Mouse (Mus musculus): ENCODE measurements at regions not wholly inside any gene's neighbourhood (a gene's known extent, or its start where the extent isn't known, plus 50 kb on each side); places are given as distances from the start of the nearest gene placed in this dataset.

DNA sequence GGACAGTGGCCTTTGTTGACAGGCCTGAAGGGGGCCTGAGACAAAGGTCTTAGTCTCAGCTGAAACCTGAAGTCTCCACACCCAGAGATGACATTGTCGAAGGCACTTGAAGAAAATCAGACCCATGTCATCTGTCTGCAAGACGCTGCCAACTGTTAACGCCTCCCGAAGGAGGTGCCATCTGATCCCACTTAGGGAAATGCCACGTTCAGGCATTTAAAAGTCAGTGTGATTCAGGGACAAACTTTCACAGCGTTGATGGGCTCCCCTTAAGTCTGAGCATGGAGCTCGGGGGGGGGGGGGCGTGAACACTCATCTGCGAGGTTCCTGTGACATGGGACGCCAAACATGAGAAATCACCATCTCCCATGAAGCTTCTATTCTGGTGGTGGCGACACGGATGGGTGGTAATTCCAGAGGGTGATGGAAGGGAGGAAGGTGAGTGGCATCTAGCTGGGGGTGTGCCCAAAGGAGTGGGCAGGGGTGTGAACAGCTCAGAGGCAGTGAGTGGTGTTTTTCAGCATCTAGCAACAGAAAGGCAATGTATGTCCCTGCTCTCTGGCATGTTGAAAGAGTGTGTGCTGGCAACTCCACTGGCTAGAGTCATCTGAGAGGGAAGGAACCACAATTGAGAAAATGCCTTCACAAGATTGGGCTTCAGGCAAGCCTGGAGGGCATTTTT, 102.9 kb downstream of the Matn1 start:
- H3K36me3 ChIP-seq (ENCODE audit: control insufficient read depth, insufficient read depth, low read length), result no peaks in the 10 kb centered on the region
- no peaks in the 10 kb centered on the region for H3K4me1 ChIP-seq (ENCODE audit: control insufficient read depth, insufficient read depth, low read length)
- no peak overlapping the region for H3K27ac ChIP-seq (ENCODE audit: low read length)
- H3K27me3 ChIP-seq (ENCODE audit: control insufficient read depth, insufficient read depth, low read length), result no peaks in the 10 kb centered on the region
- 39% methylated on average over 12 of the region's 12 CpGs for WGBS
- H3K9ac ChIP-seq (replicated peaks; ENCODE audit: low read depth, low read length), result no peak overlapping the region
- ATAC-seq (ENCODE audit: insufficient number of reproducible peaks, insufficient read depth, low FRiP score, low read depth), result no peak
- H3K9me3 ChIP-seq (ENCODE audit: control insufficient read depth, low read depth, low read length), result no peaks in the 10 kb centered on the region
- H3K4me2 ChIP-seq (replicated peaks; ENCODE audit: low read depth, low read length), result no peak overlapping the region
- H3K4me3 ChIP-seq (ENCODE audit: low read depth, low read length), result no peak overlapping the region

DNA sequence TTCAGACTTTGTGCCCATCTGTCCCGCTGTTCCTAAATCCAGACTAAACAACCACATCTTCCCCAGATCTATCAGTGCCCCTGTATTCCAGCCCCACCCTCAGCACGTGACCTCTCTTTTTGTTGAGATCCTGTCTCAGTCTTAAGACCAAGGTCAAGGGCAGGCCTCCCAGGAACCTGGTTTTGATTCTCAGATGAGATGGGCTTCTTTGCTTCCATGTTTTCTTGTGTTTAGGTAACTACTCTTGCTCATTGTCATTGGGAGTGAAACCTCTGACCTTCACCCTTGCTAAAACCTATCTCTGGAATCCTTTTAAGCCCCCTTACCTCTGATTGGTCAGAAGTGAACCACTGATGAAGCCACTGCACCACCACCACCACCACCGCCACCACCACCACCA, 112.1 kb downstream of the Matn1 start:
- H3K9me3 ChIP-seq (ENCODE audit: control insufficient read depth, low read depth, low read length), result peaks cover 8% of the 10 kb centered on the region; the same call in 1 of the 2 replicates
- no peaks in the 10 kb centered on the region for H3K27me3 ChIP-seq (ENCODE audit: control insufficient read depth, insufficient read depth, low read length)
- H3K36me3 ChIP-seq (ENCODE audit: control insufficient read depth, insufficient read depth, low read length), result no peaks in the 10 kb centered on the region
- H3K4me1 ChIP-seq (ENCODE audit: control insufficient read depth, insufficient read depth, low read length), result no peaks in the 10 kb centered on the region
- H3K4me2 ChIP-seq (replicated peaks; ENCODE audit: low read depth, low read length), result no peak overlapping the region
- WGBS, result 85% methylated on average over 3 of the region's 3 CpGs
- H3K9ac ChIP-seq (replicated peaks; ENCODE audit: low read depth, low read length), result no peak overlapping the region
- no peak overlapping the region for H3K27ac ChIP-seq (ENCODE audit: low read length)
- no peak overlapping the region for H3K4me3 ChIP-seq (ENCODE audit: low read depth, low read length)
- ATAC-seq (ENCODE audit: insufficient number of reproducible peaks, insufficient read depth, low FRiP score, low read depth), result no peak

DNA sequence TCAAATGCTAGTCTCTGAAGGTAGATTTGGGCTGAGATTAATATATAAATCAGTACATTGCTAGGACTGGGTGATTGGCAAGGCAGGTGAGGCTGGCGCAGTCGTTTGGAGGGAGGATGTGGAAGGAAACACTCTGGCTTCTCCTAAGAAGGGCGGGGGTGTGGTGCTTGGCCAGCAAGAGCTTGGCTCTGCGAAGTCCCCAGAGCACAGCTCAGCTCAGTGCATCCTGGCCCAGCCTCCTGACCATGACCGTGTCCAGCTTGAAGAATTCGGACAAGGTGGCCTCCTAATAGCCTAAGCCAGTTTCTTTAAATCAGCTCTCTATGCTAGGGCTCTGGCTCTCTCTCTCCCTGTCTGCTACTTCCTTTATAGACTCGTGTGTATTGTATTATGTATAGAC, 115.4 kb downstream of the Matn1 start:
- Histone ChIP-seq H3K4me2 (replicated peaks; ENCODE audit: low read depth, low read length) (no peak overlapping the region), H3K36me3 (ENCODE audit: control insufficient read depth, insufficient read depth, low read length) (no peaks in the 10 kb centered on the region), H3K9me3 (ENCODE audit: control insufficient read depth, low read depth, low read length) (no peaks in the 10 kb centered on the region), H3K27me3 (ENCODE audit: control insufficient read depth, insufficient read depth, low read length) (no peaks in the 10 kb centered on the region), H3K4me3 (ENCODE audit: low read depth, low read length) (no peak overlapping the region), H3K4me1 (ENCODE audit: control insufficient read depth, insufficient read depth, low read length) (no peaks in the 10 kb centered on the region), H3K9ac (replicated peaks; ENCODE audit: low read depth, low read length) (no peak overlapping the region), H3K27ac (ENCODE audit: low read length) (no peak overlapping the region)
- WGBS, result 63% methylated on average over 7 of the region's 7 CpGs
- no peak for ATAC-seq (ENCODE audit: insufficient number of reproducible peaks, insufficient read depth, low FRiP score, low read depth)

DNA sequence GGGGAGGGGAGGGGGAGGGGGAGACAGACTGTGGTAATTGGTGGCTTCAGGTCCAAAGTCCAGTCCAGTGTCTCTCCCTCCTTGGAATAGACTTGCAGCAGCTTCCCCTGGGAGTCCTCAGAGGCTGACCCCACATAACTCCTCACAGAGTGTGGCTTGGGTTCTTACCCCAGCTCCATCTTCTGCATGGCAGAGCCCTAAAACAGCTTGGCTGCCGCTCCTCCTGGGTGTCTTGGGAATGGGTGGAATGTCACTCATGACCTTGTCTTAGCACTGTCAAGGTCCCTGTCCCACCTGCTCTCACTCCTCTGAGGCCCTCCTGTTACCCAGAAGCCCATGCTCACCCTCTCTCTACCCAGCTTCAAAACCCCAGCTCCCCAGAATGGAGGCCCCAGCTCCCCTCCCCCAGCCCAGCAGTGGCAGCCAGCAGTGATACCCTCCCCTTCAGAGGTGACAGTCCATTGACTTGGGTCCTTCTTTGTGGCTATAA, 116.1 kb downstream of the Matn1 start:
- Histone ChIP-seq H3K4me1 (ENCODE audit: control insufficient read depth, insufficient read depth, low read length) (no peaks in the 10 kb centered on the region), H3K4me2 (replicated peaks; ENCODE audit: low read depth, low read length) (no peak overlapping the region), H3K36me3 (ENCODE audit: control insufficient read depth, insufficient read depth, low read length) (no peaks in the 10 kb centered on the region), H3K27ac (ENCODE audit: low read length) (no peak overlapping the region), H3K4me3 (ENCODE audit: low read depth, low read length) (no peak overlapping the region), H3K27me3 (ENCODE audit: control insufficient read depth, insufficient read depth, low read length) (no peaks in the 10 kb centered on the region), H3K9me3 (ENCODE audit: control insufficient read depth, low read depth, low read length) (no peaks in the 10 kb centered on the region), H3K9ac (replicated peaks; ENCODE audit: low read depth, low read length) (no peak overlapping the region)
- WGBS, result 41% methylated on average over 1 of the region's 1 CpGs
- ATAC-seq (ENCODE audit: insufficient number of reproducible peaks, insufficient read depth, low FRiP score, low read depth), result no peak

DNA sequence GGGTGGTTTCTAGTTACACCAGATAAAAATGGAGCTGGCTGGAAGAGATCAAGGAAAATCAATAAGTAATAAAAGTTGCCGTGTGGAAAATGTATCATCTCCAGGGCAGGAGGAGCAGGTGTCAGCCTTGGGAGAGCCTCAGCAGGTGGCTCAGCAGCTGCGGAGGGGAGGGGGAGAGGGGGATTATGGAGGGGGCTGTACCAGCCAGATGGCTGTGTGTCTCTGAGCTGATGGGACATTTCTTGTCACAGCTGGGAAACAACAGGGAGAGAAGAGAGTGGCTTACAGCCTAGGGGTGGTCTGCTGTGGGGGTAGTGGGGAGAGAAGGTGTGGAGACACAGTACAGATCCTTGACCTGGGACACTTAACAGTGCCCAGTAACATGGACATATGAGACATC, 116.5 kb downstream of the Matn1 start:
- Histone ChIP-seq H3K36me3 (ENCODE audit: control insufficient read depth, insufficient read depth, low read length) (no peaks in the 10 kb centered on the region), H3K4me3 (ENCODE audit: low read depth, low read length) (no peak overlapping the region), H3K27ac (ENCODE audit: low read length) (no peak overlapping the region), H3K9ac (replicated peaks; ENCODE audit: low read depth, low read length) (no peak overlapping the region), H3K4me1 (ENCODE audit: control insufficient read depth, insufficient read depth, low read length) (no peaks in the 10 kb centered on the region), H3K27me3 (ENCODE audit: control insufficient read depth, insufficient read depth, low read length) (no peaks in the 10 kb centered on the region), H3K4me2 (replicated peaks; ENCODE audit: low read depth, low read length) (no peak overlapping the region), H3K9me3 (ENCODE audit: control insufficient read depth, low read depth, low read length) (no peaks in the 10 kb centered on the region)
- 16% methylated on average over 2 of the region's 2 CpGs for WGBS
- ATAC-seq (ENCODE audit: insufficient number of reproducible peaks, insufficient read depth, low FRiP score, low read depth), result no peak

DNA sequence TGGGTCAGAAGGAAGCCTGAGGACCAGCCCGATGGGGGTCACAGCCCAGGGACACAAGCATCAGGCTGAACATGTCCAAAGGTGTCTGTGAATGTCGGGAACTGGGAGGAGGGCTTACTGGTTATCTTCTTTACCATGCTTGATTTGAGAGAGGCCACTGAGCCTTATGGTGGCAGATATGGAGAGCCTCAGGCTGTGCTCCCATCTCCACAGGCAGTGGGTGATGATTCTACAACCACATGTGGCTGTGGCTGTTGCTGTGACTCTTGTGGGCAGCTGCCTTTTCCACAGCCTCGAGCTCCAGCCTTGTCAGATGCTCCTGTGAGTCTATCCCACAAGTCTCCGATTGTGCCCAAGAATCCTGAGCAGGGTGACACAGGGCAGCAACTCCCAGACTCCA, 118.4 kb downstream of the Matn1 start:
- no peaks in the 10 kb centered on the region for H3K36me3 ChIP-seq (ENCODE audit: control insufficient read depth, insufficient read depth, low read length)
- H3K9me3 ChIP-seq (ENCODE audit: control insufficient read depth, low read depth, low read length), result no peaks in the 10 kb centered on the region
- 83% methylated on average over 4 of the region's 4 CpGs for WGBS
- H3K4me1 ChIP-seq (ENCODE audit: control insufficient read depth, insufficient read depth, low read length), result no peaks in the 10 kb centered on the region
- no peak overlapping the region for H3K4me3 ChIP-seq (ENCODE audit: low read depth, low read length)
- no peak overlapping the region for H3K9ac ChIP-seq (replicated peaks; ENCODE audit: low read depth, low read length)
- no peak overlapping the region for H3K27ac ChIP-seq (ENCODE audit: low read length)
- H3K4me2 ChIP-seq (replicated peaks; ENCODE audit: low read depth, low read length), result no peak overlapping the region
- no peaks in the 10 kb centered on the region for H3K27me3 ChIP-seq (ENCODE audit: control insufficient read depth, insufficient read depth, low read length)
- ATAC-seq (ENCODE audit: insufficient number of reproducible peaks, insufficient read depth, low FRiP score, low read depth), result no peak

DNA sequence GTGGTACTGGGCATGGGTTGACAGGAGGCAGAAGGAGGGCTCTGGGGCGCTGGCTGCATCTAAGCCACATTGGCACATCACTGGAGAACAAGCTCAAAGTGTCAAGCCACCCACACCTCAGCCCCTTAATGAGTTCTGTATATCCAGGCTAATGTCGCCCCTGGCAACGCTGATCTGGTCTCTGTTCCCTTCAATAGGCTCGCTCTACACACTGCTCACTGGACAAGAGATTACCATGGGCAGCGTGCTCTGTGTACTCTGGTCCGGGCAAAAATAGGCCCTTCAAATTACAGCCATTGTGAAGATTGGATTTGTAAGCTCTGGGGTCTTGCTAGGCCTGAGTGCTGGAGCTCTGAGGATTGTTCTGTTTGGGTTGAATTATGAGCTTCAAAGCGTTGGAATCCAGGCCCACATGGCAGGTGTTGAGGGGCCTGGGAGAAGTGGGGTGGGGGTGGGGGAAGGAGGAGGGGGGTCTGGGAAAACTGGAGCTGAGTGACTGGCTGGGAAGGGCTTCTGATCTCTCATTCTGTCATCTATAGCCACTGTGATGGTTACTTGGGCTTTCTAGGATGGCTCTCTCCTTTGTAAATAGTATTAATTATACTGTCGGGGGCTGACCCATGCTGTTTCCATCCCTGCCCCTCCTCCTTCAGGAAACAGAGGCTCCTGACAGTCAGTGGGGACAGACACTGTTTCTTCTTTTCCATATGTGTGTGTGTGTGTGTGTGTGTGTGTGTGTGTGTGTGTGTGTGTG, 122.2 kb downstream of the Matn1 start:
- no peak overlapping the region for H3K4me3 ChIP-seq (ENCODE audit: low read depth, low read length)
- 43% methylated on average over 8 of the region's 8 CpGs for WGBS
- ATAC-seq (ENCODE audit: insufficient number of reproducible peaks, insufficient read depth, low FRiP score, low read depth), result no peak
- no peak overlapping the region for H3K9ac ChIP-seq (replicated peaks; ENCODE audit: low read depth, low read length)
- H3K4me1 ChIP-seq (ENCODE audit: control insufficient read depth, insufficient read depth, low read length), result no peaks in the 10 kb centered on the region
- H3K9me3 ChIP-seq (ENCODE audit: control insufficient read depth, low read depth, low read length), result no peaks in the 10 kb centered on the region
- no peaks in the 10 kb centered on the region for H3K27me3 ChIP-seq (ENCODE audit: control insufficient read depth, insufficient read depth, low read length)
- no peak overlapping the region for H3K27ac ChIP-seq (ENCODE audit: low read length)
- H3K36me3 ChIP-seq (ENCODE audit: control insufficient read depth, insufficient read depth, low read length), result no peaks in the 10 kb centered on the region
- H3K4me2 ChIP-seq (replicated peaks; ENCODE audit: low read depth, low read length), result no peak overlapping the region

DNA sequence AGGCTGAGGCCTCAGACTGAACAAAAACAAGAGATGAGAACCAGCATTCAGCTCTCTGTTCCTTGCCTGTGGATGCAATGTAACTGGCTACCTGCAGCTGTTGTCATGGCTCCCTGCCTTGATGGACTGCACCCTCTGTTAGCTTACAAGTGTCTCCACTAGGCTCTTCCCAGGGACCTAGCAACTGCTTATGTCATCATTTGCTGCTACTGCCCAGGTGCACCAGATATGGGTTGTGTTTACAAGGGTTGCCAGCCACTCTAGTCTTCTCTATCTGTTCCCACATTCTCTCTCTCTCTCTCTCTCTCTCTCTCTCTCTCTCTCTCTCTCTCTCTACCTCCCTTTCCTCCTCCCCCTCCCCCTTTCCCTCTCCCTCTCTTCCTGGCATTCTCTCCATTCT, 126.4 kb downstream of the Matn1 start:
- ATAC-seq (ENCODE audit: insufficient number of reproducible peaks, insufficient read depth, low FRiP score, low read depth), result no peak
- no peaks in the 10 kb centered on the region for H3K36me3 ChIP-seq (ENCODE audit: control insufficient read depth, insufficient read depth, low read length)
- H3K27ac ChIP-seq (ENCODE audit: low read length), result no peak overlapping the region
- H3K9me3 ChIP-seq (ENCODE audit: control insufficient read depth, low read depth, low read length), result no peaks in the 10 kb centered on the region
- H3K4me3 ChIP-seq (ENCODE audit: low read depth, low read length), result no peak overlapping the region
- no peaks in the 10 kb centered on the region for H3K27me3 ChIP-seq (ENCODE audit: control insufficient read depth, insufficient read depth, low read length)
- H3K9ac ChIP-seq (replicated peaks; ENCODE audit: low read depth, low read length), result no peak overlapping the region
- H3K4me1 ChIP-seq (ENCODE audit: control insufficient read depth, insufficient read depth, low read length), result no peaks in the 10 kb centered on the region
- H3K4me2 ChIP-seq (replicated peaks; ENCODE audit: low read depth, low read length), result no peak overlapping the region
